Mouse (Mus musculus) embryo, embryonic 10.5 days (tissue): Measurements from ENCODE around the gene Gmfg.

Experiments
- DNase-seq: peaks from one replicate; pipeline ENCODE4 v3.0.0-alpha.2; 2015; ENCODE audit warnings: low spot score

Gmfg gene

DNA sequence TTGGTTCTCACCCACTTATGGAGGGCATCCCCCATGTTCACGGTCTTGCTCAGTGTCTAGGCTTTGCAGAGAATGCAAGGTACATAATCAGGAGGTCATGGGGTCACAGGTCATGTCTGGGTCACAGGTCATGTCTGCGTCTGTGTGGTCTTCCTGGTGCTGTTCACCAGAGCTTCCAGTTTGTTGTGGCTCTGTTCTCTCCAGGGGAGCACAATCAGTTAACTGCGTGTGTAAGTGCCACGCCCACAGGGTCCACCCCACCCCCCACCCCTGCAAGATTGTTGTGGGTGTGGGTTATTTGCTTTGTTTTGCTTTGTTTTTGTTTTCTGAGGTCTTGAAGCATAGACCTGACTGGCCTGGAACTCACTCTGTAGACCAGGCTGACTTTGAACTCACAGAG, 46.9 kb downstream of the Gmfg start:
- DNase-seq: no peak

GRCm38 (mm10) chr7:28488030-28488491, 50.8 kb downstream of the Gmfg start:
- peak; percentile 45 for DNase-seq

DNA sequence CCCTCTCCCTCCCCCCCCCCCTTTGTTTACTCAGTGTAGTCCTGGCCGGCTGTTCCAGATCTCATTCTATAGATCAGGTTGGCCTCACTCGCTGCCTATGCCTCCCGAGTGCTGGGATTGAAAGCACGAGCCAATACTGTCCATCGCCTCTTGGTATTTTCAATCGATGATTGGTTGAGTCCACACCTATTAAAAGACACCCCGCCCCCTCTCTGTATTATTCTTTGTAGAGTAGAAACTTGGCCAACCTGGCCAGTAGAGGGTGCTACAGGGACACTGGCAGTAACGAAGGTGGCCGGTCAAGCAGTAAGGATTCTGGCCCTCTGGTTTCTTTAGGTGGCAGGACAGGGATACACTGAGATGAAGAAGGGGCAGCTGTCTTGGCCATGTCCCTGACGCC, 53.2 kb downstream of the Gmfg start:
- peak; percentile 82 for DNase-seq

DNA sequence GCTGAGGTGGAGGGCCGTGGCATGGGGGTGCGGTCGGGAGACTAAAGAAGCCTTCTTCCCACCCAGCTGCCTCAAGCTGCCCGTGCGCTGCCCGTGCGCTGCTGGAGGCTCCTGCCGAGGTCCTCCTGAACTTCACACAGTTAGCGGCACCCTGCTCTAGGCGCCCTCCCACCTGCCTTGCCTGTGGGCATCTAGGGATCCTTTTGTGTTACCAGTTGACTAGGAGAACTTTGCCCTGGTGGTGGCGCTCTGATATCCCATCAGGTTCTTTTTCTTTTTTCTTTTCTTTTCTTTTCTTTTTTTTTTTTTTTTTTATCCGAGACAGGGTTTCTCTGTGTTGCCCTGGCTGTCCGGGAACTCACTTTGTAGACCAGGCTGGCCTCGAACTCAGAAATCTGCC, 53.7 kb downstream of the Gmfg start:
- DNase-seq: no peak

- DNase-seq: no peak
Measured at GRCm38 (mm10) chr7:28492310-28492709, 55.1 kb downstream of the Gmfg start.

GRCm38 (mm10) chr7:28495426-28495825, 58.2 kb downstream of the Gmfg start:
- DNase-seq: no peak
